10 mouse cellular contexts compared by ENCODE assay signal in genomic region chr19:6302522-6302921, GRCm38 (mm10). TPM values are rescaled to one million over a fixed set of nuclear protein-coding genes. Genes with fewer than 3 reads are reported as not detected.
DNase-seq lines count a peak whose midpoint lies in the region; ATAC-seq lines count a peak whose summit lies in the region.
"Had no signal": no experiment of that assay in that cellular context is flagged by ENCODE, and none has a peak within 500 bp of the region (broad histone marks: within the 10 kb centered on the region; RNA-seq: fewer than 3 reads in every experiment).

No protein-coding gene starts in this region.

- H3K9ac ChIP-seq in hindbrain, embryonic 15.5 days, result no peak overlapping the region
- H3K9ac ChIP-seq in hindbrain, embryonic 11.5 days (ENCODE audit: low read depth, low read length), result no peak overlapping the region
- H3K9ac ChIP-seq: neural tube, embryonic 12.5 days had no signal

- ATAC-seq in hindbrain, embryonic 15.5 days (ENCODE audit: low FRiP score, low read depth), result 0 out of 2 replicates have a peak, but pooled peaks have one; percentile 5
- no peak for ATAC-seq in hindbrain, embryonic 11.5 days (ENCODE audit: low FRiP score)
- ATAC-seq: Patski had no signal

- H3K4me2 ChIP-seq in hindbrain, embryonic 15.5 days, result no peak overlapping the region
- H3K4me2 ChIP-seq in hindbrain, embryonic 11.5 days (replicated peaks; ENCODE audit: low read depth, low read length), result no peak overlapping the region
- H3K4me2 ChIP-seq: neural tube, embryonic 12.5 days had no signal

- H3K36me3 ChIP-seq in hindbrain, embryonic 15.5 days, result peaks cover 17% of the 10 kb centered on the region
- no peaks in the 10 kb centered on the region for H3K36me3 ChIP-seq in hindbrain, embryonic 11.5 days (ENCODE audit: control insufficient read depth, insufficient read depth, low read length)

- peak overlapping the region; percentile 25; the same call in 1 of the 2 replicates for H3K27ac ChIP-seq in hindbrain, embryonic 15.5 days (replicated peaks)
- H3K27ac ChIP-seq in hindbrain, embryonic 11.5 days (ENCODE audit: low read depth, low read length), result no peak overlapping the region
- H3K27ac ChIP-seq: neural tube, embryonic 12.5 days had no signal

- no peaks in the 10 kb centered on the region for H3K27me3 ChIP-seq in hindbrain, embryonic 15.5 days
- no peaks in the 10 kb centered on the region for H3K27me3 ChIP-seq in hindbrain, embryonic 11.5 days (ENCODE audit: control insufficient read depth, insufficient read depth, low read length)
- H3K27me3 ChIP-seq: neural tube, embryonic 12.5 days; Patski had no signal

- peaks cover 21% of the 10 kb centered on the region for H3K4me1 ChIP-seq in hindbrain, embryonic 15.5 days (replicated peaks)
- no peaks in the 10 kb centered on the region for H3K4me1 ChIP-seq in hindbrain, embryonic 11.5 days (replicated peaks; ENCODE audit: control insufficient read depth, insufficient read depth, low read length)

- intact Hi-C loops in gastrocnemius, postnatal 36 days (cut with DNase I), result no loop called here
- intact Hi-C loops in left cerebral cortex, postnatal 4 days (cut with DNase I), result no loop called here

- H3K4me3 ChIP-seq in hindbrain, embryonic 15.5 days, result no peak overlapping the region
- no peak overlapping the region for H3K4me3 ChIP-seq in hindbrain, embryonic 11.5 days (ENCODE audit: low read depth, low read length)
- H3K4me3 ChIP-seq: neural tube, embryonic 12.5 days had no signal

- WGBS in hindbrain, embryonic 15.5 days, result 43% methylated on average over 4 of the region's 4 CpGs
- 43% methylated on average over 4 of the region's 4 CpGs for WGBS in hindbrain, embryonic 11.5 days

- no peak for DNase-seq in hindbrain, embryonic 11.5 days (ENCODE audit: low spot score)
- peak; percentile 35 for DNase-seq in NIH3T3 (ENCODE audit: low read depth)
- DNase-seq in gastrocnemius, postnatal 36 days, result peak; percentile 45 to 58
- DNase-seq in left cerebral cortex, postnatal 4 days, result peak; percentile 90
- DNase-seq in thymus, postnatal 4 days, result peak; percentile 59
- no peak for DNase-seq in kidney, postnatal 4 days
- DNase-seq in spleen, adult 18-20 months, result no peak

- H3K9me3 ChIP-seq in hindbrain, embryonic 15.5 days, result no peaks in the 10 kb centered on the region
- no peaks in the 10 kb centered on the region for H3K9me3 ChIP-seq in hindbrain, embryonic 11.5 days (ENCODE audit: control insufficient read depth, low read length)
- H3K9me3 ChIP-seq: neural tube, embryonic 12.5 days had no signal

RNA-seq across cellular contexts. Expression of gene Cdc42bpg, which starts 3.7 kb away (rescaled TPM):
- polyA plus RNA-seq in hindbrain, embryonic 15.5 days (2015; fragmentation: Nextera tagmentation; extraction: Ambion mirVana), result 0.36 and 0.38 TPM in 2 replicates
- polyA plus RNA-seq in hindbrain, embryonic 11.5 days (2014; fragmentation: Nextera tagmentation; extraction: Ambion mirVana), result 0.50 and 0.82 TPM in 2 replicates
- 1 to 10 TPM; 4.3 to 5.2 TPM for total RNA-seq in gastrocnemius, postnatal 36 days (2021)
- 1 to 10 TPM; 5.0 to 5.7 TPM for total RNA-seq in left cerebral cortex, postnatal 4 days (2021)

RNA-seq across cellular contexts. Expression of gene Ehd1, which starts 26.0 kb away (rescaled TPM):
- 92.5 and 103 TPM in 2 replicates for polyA plus RNA-seq in hindbrain, embryonic 15.5 days (2015; fragmentation: Nextera tagmentation; extraction: Ambion mirVana)
- polyA plus RNA-seq in hindbrain, embryonic 11.5 days (2014; fragmentation: Nextera tagmentation; extraction: Ambion mirVana), result 62.6 and 67.4 TPM in 2 replicates
- total RNA-seq in gastrocnemius, postnatal 36 days (2021), result 10 to 100 TPM; 23.5 to 36.0 TPM
- 10 to 100 TPM; 87.1 to 87.7 TPM for total RNA-seq in left cerebral cortex, postnatal 4 days (2021)

RNA-seq across cellular contexts. Expression of gene Men1, which starts 32.3 kb away (rescaled TPM):
- 78.8 and 82.3 TPM in 2 replicates for polyA plus RNA-seq in hindbrain, embryonic 15.5 days (2015; fragmentation: Nextera tagmentation; extraction: Ambion mirVana)
- polyA plus RNA-seq in hindbrain, embryonic 11.5 days (2014; fragmentation: Nextera tagmentation; extraction: Ambion mirVana), result 43.0 and 51.3 TPM in 2 replicates
- total RNA-seq in gastrocnemius, postnatal 36 days (2021), result 1 to 10 TPM; 6.2 to 7.0 TPM
- total RNA-seq in left cerebral cortex, postnatal 4 days (2021), result 10 to 100 TPM; 81.1 to 81.4 TPM

RNA-seq across cellular contexts. Expression of gene Map4k2, which starts 38.4 kb away (rescaled TPM):
- 20.1 and 21.8 TPM in 2 replicates for polyA plus RNA-seq in hindbrain, embryonic 15.5 days (2015; fragmentation: Nextera tagmentation; extraction: Ambion mirVana)
- 6.7 and 8.5 TPM in 2 replicates for polyA plus RNA-seq in hindbrain, embryonic 11.5 days (2014; fragmentation: Nextera tagmentation; extraction: Ambion mirVana)
- 10 to 100 TPM; 10.4 to 12.6 TPM for total RNA-seq in gastrocnemius, postnatal 36 days (2021)
- total RNA-seq in left cerebral cortex, postnatal 4 days (2021), result 100 to 1,000 TPM in 1 of 2 experiments, 10 to 100 TPM in 1; 91.7 to 102 TPM

Comparison
In these comparisons a context has a peak if more than half of its experiments do, and no peak if none do; other contexts are left out.
1. DNase-seq: peak in NIH3T3 (single experiment), gastrocnemius, postnatal 36 days (2 of 2), left cerebral cortex, postnatal 4 days (single experiment) and thymus, postnatal 4 days (single experiment); none in hindbrain, embryonic 11.5 days (single experiment), kidney, postnatal 4 days (0 of 2) and spleen, adult 18-20 months (0 of 2).
2. RNA of gene Men1, which starts 32.3 kb away (total RNA-seq): 81.1 to 81.4 TPM in left cerebral cortex, postnatal 4 days; 6.2 to 7.0 TPM in gastrocnemius, postnatal 36 days; every median in the first group is over 10 times any median in the second.